Mouse (Mus musculus) A20 (cell line): ENCODE results near the gene Scml4.

Experiments
- DNase-seq: peaks from one replicate; pipeline ENCODE4 v3.0.0-alpha.2; 2011; ENCODE audit warnings: low read depth, low spot score

Scml4 gene

GRCm38 (mm10) chr10:42860159-42860911 lies at the start of gene Scml4:
TSS of gene Scml4 (plus strand) at chr10:42860370.
- DNase-seq = peak; percentile 53

- peak; percentile 58 for DNase-seq
Observed at GRCm38 (mm10) chr10:42825923-42826322, 34.2 kb upstream of the Scml4 start.

- no peak for DNase-seq
Observed at GRCm38 (mm10) chr10:42827155-42827554, 33.0 kb upstream of the Scml4 start.

- DNase-seq = no peak
Observed at GRCm38 (mm10) chr10:42830007-42830406, 30.2 kb upstream of the Scml4 start.

GRCm38 (mm10) chr10:42830409-42830808 lies 29.8 kb upstream of the Scml4 start:
- no peak for DNase-seq

- peak; percentile 24 for DNase-seq
Observed at GRCm38 (mm10) chr10:42832677-42833076, 27.5 kb upstream of the Scml4 start.

- no peak for DNase-seq
Observed at GRCm38 (mm10) chr10:42833871-42834727, 26.1 kb upstream of the Scml4 start.

GRCm38 (mm10) chr10:42838106-42838505 lies 22.1 kb upstream of the Scml4 start:
- no peak for DNase-seq

- DNase-seq = no peak
Observed at GRCm38 (mm10) chr10:42838736-42839135, 21.4 kb upstream of the Scml4 start.

GRCm38 (mm10) chr10:42840036-42840435 lies 20.1 kb upstream of the Scml4 start:
- DNase-seq = peak; percentile 5

GRCm38 (mm10) chr10:42841531-42842195 lies 18.5 kb upstream of the Scml4 start:
- DNase-seq = peak; percentile 55

- peak; percentile 64 for DNase-seq
Observed at GRCm38 (mm10) chr10:42842358-42842757, 17.8 kb upstream of the Scml4 start.

GRCm38 (mm10) chr10:42843416-42843815 lies 16.8 kb upstream of the Scml4 start:
- DNase-seq = no peak

GRCm38 (mm10) chr10:42845480-42845879 lies 14.7 kb upstream of the Scml4 start:
- no peak for DNase-seq

GRCm38 (mm10) chr10:42848179-42849080 lies 11.7 kb upstream of the Scml4 start:
- no peak for DNase-seq

GRCm38 (mm10) chr10:42849081-42849400 lies 11.1 kb upstream of the Scml4 start:
- peak; percentile 69 for DNase-seq

- DNase-seq = no peak
Observed at GRCm38 (mm10) chr10:42854838-42855237, 5.3 kb upstream of the Scml4 start.

GRCm38 (mm10) chr10:42855250-42855649 lies 4.9 kb upstream of the Scml4 start:
- no peak for DNase-seq

GRCm38 (mm10) chr10:42856574-42856973 lies 3.6 kb upstream of the Scml4 start:
- no peak for DNase-seq

- no peak for DNase-seq
Observed at GRCm38 (mm10) chr10:42857021-42857420, 3.1 kb upstream of the Scml4 start.

GRCm38 (mm10) chr10:42859781-42860158 lies 400 bp upstream of the Scml4 start:
- DNase-seq = no peak
